Mouse (Mus musculus) frontal cortex, postnatal 14 days (tissue): ENCODE data around the gene Olfr1230.

Experiments used
- DNase-seq, 2 experiments: peaks; one replicate each; pipeline ENCODE4 v3.0.0; 2022; ENCODE audit warnings: low spot score in 2 of 2

The Olfr1230 gene

DNA sequence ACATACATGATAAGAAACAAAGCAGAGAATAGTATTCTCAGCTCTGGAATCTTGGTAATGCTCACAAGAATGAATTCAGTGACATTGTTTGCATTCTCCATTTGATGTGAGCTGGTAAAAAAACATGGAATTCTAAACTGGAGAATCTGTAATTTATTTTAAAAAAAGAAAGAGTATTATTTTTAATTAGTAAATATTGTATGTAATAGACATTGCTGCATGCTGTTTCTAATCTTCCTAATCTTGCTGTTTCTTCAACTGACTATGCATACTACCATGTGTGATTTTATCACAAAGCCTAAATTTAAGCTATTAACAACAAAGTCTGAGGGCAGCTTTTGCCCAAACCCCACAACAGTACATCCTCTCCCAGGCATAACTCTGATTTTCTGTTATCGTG is at the start of gene Olfr1230:
Olfr1230 (minus strand) TSS at position 101 of the 400 bp plus-strand sequence.
- DNase-seq = no peak

- DNase-seq = no peak
Observed at GRCm38 (mm10) chr2:89342298-89342697, 45.2 kb upstream of the Olfr1230 start, which contains the start of gene Olfr1233. TSS of gene Olfr1233 (minus strand) at chr2:89342398.

GRCm38 (mm10) chr2:89329575-89329974 is 32.5 kb upstream of the Olfr1230 start, which contains the start of gene Olfr1232:
TSS of gene Olfr1232 (minus strand) at chr2:89329675.
- DNase-seq = no peak

- no peak for DNase-seq
Observed at GRCm38 (mm10) chr2:89306974-89307373, 9.9 kb upstream of the Olfr1230 start, which contains the start of gene Olfr1231. TSS of gene Olfr1231 (minus strand) at chr2:89307074.

GRCm38 (mm10) chr2:89287914-89288313 is 9.2 kb downstream of the Olfr1230 start, which contains the start of gene Olfr1229:
TSS of gene Olfr1229 (minus strand) at chr2:89288014.
- no peak for DNase-seq

DNA sequence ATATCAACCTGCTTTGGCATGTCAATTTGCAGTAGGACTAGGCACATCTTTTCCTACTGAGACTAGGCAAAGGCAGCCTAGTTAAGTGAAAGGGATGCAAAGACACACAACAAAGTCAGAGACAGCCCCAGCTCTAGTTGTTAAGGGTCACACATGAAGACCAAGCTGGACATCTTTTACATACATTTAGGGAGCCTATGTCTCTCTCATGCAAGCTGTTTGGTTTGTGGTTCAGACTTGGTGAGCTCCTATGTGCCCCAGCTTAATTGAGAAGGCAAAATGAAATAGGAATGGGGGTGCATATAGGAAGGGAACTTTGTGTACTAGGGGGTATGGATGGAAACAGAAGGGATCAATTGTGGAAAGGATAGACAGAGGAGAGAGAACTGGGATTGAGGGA is 43.1 kb downstream of the Olfr1230 start, which contains the start of gene Olfr1228:
Olfr1228 (minus strand) TSS at position 101 of the 400 bp plus-strand sequence.
- no peak for DNase-seq
